Mouse (Mus musculus): ENCODE measurements at regions not wholly inside any gene's neighbourhood (a gene's known extent, or its start where the extent isn't known, plus 50 kb on each side); places are given as distances from the start of the nearest gene placed in this dataset.

- TF ChIP-seq POLR2A (IDR thresholded peaks at IDR 0.05; ENCODE audit: low read depth, low read length) (no peak), CTCF (IDR thresholded peaks at IDR 0.05; ENCODE audit: extremely low read depth, insufficient read depth, insufficient read length, insufficient replicate concordance) (no peak)
These were observed 66.1 kb upstream of the Habp2 start for GRCm38 (mm10) chr19:56220724-56221407.
